Mouse (Mus musculus): ENCODE results near the gene Tbx19.

- TF ChIP-seq CTCF (IDR thresholded peaks at IDR 0.05; ENCODE audit: low read depth, low read length): no peak
- TF ChIP-seq EP300 (IDR thresholded peaks at IDR 0.05; ENCODE audit: insufficient read depth, low read depth, low read length): no peak
- TF ChIP-seq POLR2A (IDR thresholded peaks at IDR 0.05; ENCODE audit: insufficient read depth, low read length): no peak
Observed at GRCm38 (mm10) chr1:165178075-165178474, 17.5 kb upstream of the Tbx19 start.
